Mouse (Mus musculus) 3T3-L1 (cell line): ENCODE measurements around the gene Usp37.
A peak's percentile ranks its signal among the peaks of the same experiment; 100 is the strongest.
"Not testable (repeated sequence)": the region's sequence is repeated elsewhere in the genome, so short reads cannot be mapped to it uniquely, and the experiment has no call there.

Experiments used
- DNase-seq: peaks from one replicate; pipeline ENCODE4 v3.0.0-alpha.2; 2015; ENCODE audit warnings: low read depth, low spot score

Usp37 gene

GRCm38 (mm10) chr1:74544184-74544583 lies at the start of gene Usp37:
TSS of gene Usp37 (minus strand) at chr1:74544284.
- no peak for DNase-seq

GRCm38 (mm10) chr1:74587773-74588445 lies 43.8 kb upstream of the Usp37 start, which contains the start of the genes Zfp142 and Bcs1l:
TSS of gene Zfp142 (minus strand) at chr1:74588246.
TSS of gene Bcs1l (plus strand) at chr1:74588289.
- peak; percentile 99 for DNase-seq

GRCm38 (mm10) chr1:74587233-74587772 lies 43.2 kb upstream of the Usp37 start:
- DNase-seq: no peak

GRCm38 (mm10) chr1:74584616-74585398 lies 40.7 kb upstream of the Usp37 start:
- no peak for DNase-seq

- DNase-seq: no peak
Observed at GRCm38 (mm10) chr1:74582621-74583020, 38.5 kb upstream of the Usp37 start.

- no peak for DNase-seq
Observed at GRCm38 (mm10) chr1:74569739-74570719, 25.9 kb upstream of the Usp37 start.

GRCm38 (mm10) chr1:74565834-74566233 lies 21.8 kb upstream of the Usp37 start:
- no peak for DNase-seq

GRCm38 (mm10) chr1:74559061-74559460 lies 15.0 kb upstream of the Usp37 start:
- no peak for DNase-seq

- peak; percentile 52 for DNase-seq
Observed at GRCm38 (mm10) chr1:74542451-74542961, 1.6 kb downstream of the Usp37 start, which contains the start of gene Plcd4. TSS of gene Plcd4 (plus strand) at chr1:74542888.

GRCm38 (mm10) chr1:74538650-74539049 lies 5.4 kb downstream of the Usp37 start:
- no peak for DNase-seq

- no peak for DNase-seq
Observed at GRCm38 (mm10) chr1:74528589-74528988, 15.5 kb downstream of the Usp37 start.

- no peak for DNase-seq
Observed at GRCm38 (mm10) chr1:74524746-74525145, 19.3 kb downstream of the Usp37 start.

- DNase-seq: no peak
Observed at GRCm38 (mm10) chr1:74519875-74520274, 24.2 kb downstream of the Usp37 start.

- DNase-seq: not testable (repeated sequence)
Observed at GRCm38 (mm10) chr1:74512999-74513398, 31.1 kb downstream of the Usp37 start.

GRCm38 (mm10) chr1:74511306-74511705 lies 32.8 kb downstream of the Usp37 start:
- no peak for DNase-seq

GRCm38 (mm10) chr1:74507780-74508179 lies 36.3 kb downstream of the Usp37 start:
- DNase-seq: peak; percentile 9

GRCm38 (mm10) chr1:74506471-74506881 lies 37.6 kb downstream of the Usp37 start:
- DNase-seq: peak; percentile 79

- peak; percentile 98 for DNase-seq
Observed at GRCm38 (mm10) chr1:74505721-74506464, 38.2 kb downstream of the Usp37 start, which contains the start of gene Cnot9. TSS of gene Cnot9 (plus strand) at chr1:74506058.

- no peak for DNase-seq
Observed at GRCm38 (mm10) chr1:74505393-74505720, 38.7 kb downstream of the Usp37 start.

- DNase-seq: peak; percentile 48
Observed at GRCm38 (mm10) chr1:74501106-74501505, 43.0 kb downstream of the Usp37 start.
